Comparison of ENCODE assay signal across 23 mouse cellular contexts in the genomic region with DNA sequence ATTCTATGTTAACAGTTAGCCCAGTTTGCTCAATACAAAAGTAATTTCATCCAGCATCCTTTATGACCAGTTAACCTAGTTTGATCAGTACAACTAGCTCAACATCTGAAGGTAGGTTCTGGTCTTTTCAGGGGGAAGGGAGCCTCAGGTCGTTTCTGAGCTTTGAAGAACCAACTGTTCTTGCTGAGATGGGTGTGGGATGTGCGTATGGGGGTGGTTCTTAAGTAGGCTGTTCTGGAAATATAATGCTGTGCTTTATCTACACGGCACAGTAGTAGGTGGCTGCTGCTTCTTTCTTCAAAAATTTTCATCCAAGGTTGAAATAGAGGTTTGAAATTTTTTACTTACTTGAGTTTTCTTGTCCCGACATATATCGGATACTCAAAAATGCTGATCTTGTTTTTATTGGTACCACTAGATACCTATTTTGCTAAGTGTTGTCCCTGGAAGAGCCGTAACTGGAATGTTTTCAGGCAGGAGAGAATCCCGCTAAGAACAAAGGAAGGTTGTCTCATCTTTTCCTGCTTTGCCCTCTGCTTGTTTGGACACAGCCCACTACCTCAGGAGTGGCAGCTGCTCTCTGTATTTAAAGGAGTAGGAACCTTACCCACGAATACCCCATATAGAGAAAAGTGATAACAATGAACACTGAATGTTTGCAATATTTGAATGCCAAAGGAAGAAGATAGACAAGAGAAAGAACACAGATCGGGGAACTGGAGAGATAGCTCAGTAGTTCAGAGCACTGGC.
DNase-seq lines count a peak whose midpoint lies in the region; TF ChIP-seq lines count a peak whose summit lies in the region.
"Had no signal": no experiment of that assay in that cellular context is flagged by ENCODE, and none has a peak within 500 bp of the region (broad histone marks: within the 10 kb centered on the region; RNA-seq: fewer than 3 reads in every experiment).

No protein-coding gene starts in this region.

- H3K27ac ChIP-seq in layer of hippocampus, adult 2 months: no peak overlapping the region
- H3K27ac ChIP-seq: embryonic facial prominence, embryonic 12.5 days; forebrain, embryonic 15.5 days; heart, embryonic 10.5 days; heart, embryonic 15.5 days; liver, embryonic 12.5 days; stomach, postnatal 0 days had no signal

- intact Hi-C loops in left cerebral cortex, postnatal 25 days (cut with DNase I): loop anchor here (2.0 to 10.0 kb wide), 5 partner anchors 33 to 272 kb away; no protein-coding TSS in a partner anchor

- no peak for TF ChIP-seq CTCF in layer of hippocampus, adult 2 months (conservative IDR thresholded peaks at IDR 0.05)

- peak; percentile 6 for DNase-seq in layer of hippocampus, adult 9-11 months
- no peak for DNase-seq in layer of hippocampus, adult 2 months (ENCODE audit: low spot score in 2 of 2)
- DNase-seq in right cerebral cortex, postnatal 25 days: peak; percentile 24
- no peak for DNase-seq in right cerebral cortex, postnatal 14 days
- peak; percentile 38 to 92 for DNase-seq in left cerebral cortex, postnatal 25 days (ENCODE audit: low spot score in 2 of 2)
- DNase-seq in kidney, postnatal 10 days: no peak
- no peak for DNase-seq in cerebellum, adult 11-12 months
- DNase-seq: adrenal gland, adult 8-10 months; cerebellum, adult 9-10 months; cerebellum, postnatal 36 days; embryo, embryonic 11 days; gastrocnemius, postnatal 25 days; heart, adult 11 months; kidney, adult 2 months; kidney, postnatal 4 days; liver, postnatal 0 days; lung, postnatal 36 days had no signal

- H3K4me3 ChIP-seq in layer of hippocampus, adult 2 months: no peak overlapping the region
- H3K4me3 ChIP-seq: embryonic facial prominence, embryonic 12.5 days; forebrain, embryonic 15.5 days; heart, embryonic 10.5 days; heart, embryonic 15.5 days; liver, embryonic 12.5 days had no signal

Comparison
In these comparisons a context has a peak if more than half of its experiments do, and no peak if none do; other contexts are left out.
1. DNase-seq: peak in layer of hippocampus, adult 9-11 months (single experiment), right cerebral cortex, postnatal 25 days (single experiment) and left cerebral cortex, postnatal 25 days (2 of 2); none in layer of hippocampus, adult 2 months (0 of 2), right cerebral cortex, postnatal 14 days (single experiment), kidney, postnatal 10 days (single experiment) and cerebellum, adult 11-12 months (single experiment).